Mouse (Mus musculus): Measurements from ENCODE around the gene Egln2.

DNA sequence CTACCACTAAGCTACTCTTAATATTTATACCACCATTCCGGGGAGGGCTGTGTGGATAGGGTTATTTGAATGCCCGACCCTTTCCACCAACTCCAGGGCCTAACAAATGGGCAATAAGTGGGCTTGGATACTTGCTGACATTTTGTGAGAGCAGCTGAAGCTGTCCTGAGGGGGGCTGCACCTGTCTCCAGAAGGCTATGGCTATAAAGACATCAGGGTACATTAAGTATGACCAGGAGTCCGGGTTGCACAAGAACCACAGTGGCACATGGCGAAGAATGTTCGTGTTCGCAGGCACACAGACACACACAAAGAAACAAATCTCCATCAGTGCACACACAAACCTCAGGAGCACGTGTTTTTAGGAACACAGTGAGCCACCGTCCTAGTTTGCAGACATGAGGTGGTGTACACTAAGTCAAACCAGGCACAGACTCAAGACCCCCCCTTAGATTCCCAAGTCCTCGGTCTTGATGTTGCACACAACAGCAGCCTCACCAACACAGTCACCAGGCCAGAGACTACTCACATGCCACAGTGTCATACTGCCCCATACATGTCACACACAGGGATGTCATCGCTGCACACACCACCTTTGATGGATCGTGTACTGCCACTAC lies 983 bp upstream of the Egln2 start:
- TF ChIP-seq CTCF (IDR thresholded peaks at IDR 0.05; ENCODE audit: low read depth), result no peak
- TF ChIP-seq EP300 (IDR thresholded peaks at IDR 0.05; ENCODE audit: low read depth), result no peak
